Mouse (Mus musculus): ENCODE data around the gene Zbtb44. TPM values are rescaled to one million over a fixed set of nuclear protein-coding genes. Genes with fewer than 3 reads are reported as not detected.

Gene Zbtb44
- polyA plus RNA-seq (2015; fragmentation: Nextera tagmentation; extraction: Ambion mirVana) = 7.9 and 9.4 TPM in 2 replicates

- ATAC-seq = peak; percentile 88
- Histone ChIP-seq H3K27ac (ENCODE audit: low read length) (peak within 1 kb of the TSS; percentile 98), H3K4me2 (replicated peaks; ENCODE audit: low read depth, low read length) (peak within 1 kb of the TSS; percentile 83), H3K4me3 (ENCODE audit: low read depth, low read length) (peak within 1 kb of the TSS; percentile 73), H3K9ac (replicated peaks; ENCODE audit: low read depth) (peak within 1 kb of the TSS; percentile 94), H3K36me3 (ENCODE audit: insufficient read depth, low read length) (no peaks in the 10 kb centered on the region), H3K27me3 (replicated peaks; ENCODE audit: insufficient read depth, low read length) (no peaks in the 10 kb centered on the region), H3K4me1 (ENCODE audit: insufficient read depth, low read depth, low read length) (no peaks in the 10 kb centered on the region; the same call in 1 of the 2 replicates), H3K9me3 (ENCODE audit: low read length) (no peaks in the 10 kb centered on the region)
- WGBS = 3% methylated on average over 66 of the region's 79 CpGs
- no peak for TF ChIP-seq EP300 (IDR thresholded peaks at IDR 0.05)
- peak; percentile 22; the same call in 1 of the 2 replicates for TF ChIP-seq CTCF (IDR thresholded peaks at IDR 0.05)
- peak; percentile 89 for DNase-seq (ENCODE audit: low spot score)
These were observed at the start of gene Zbtb44 for GRCm38 (mm10) chr9:31030532-31031413. Gene Zbtb44, plus strand, starts transcription at chr9:31030644.

GRCm38 (mm10) chr9:30985782-30986181, 44.7 kb upstream of the Zbtb44 start:
- no peak overlapping the region for H3K4me2 ChIP-seq (replicated peaks; ENCODE audit: low read depth, low read length)
- H3K36me3 ChIP-seq (ENCODE audit: insufficient read depth, low read length) = no peaks in the 10 kb centered on the region
- H3K9ac ChIP-seq (replicated peaks; ENCODE audit: low read depth) = no peak overlapping the region
- no peaks in the 10 kb centered on the region for H3K9me3 ChIP-seq (ENCODE audit: low read length)
- H3K4me3 ChIP-seq (ENCODE audit: low read depth, low read length) = no peak overlapping the region
- DNase-seq (ENCODE audit: low spot score) (no peak), ATAC-seq (no peak)
- TF ChIP-seq CTCF (IDR thresholded peaks at IDR 0.05) = no peak
- no peak for TF ChIP-seq EP300 (IDR thresholded peaks at IDR 0.05)
- no peaks in the 10 kb centered on the region for H3K27me3 ChIP-seq (replicated peaks; ENCODE audit: insufficient read depth, low read length)
- no peak overlapping the region for H3K27ac ChIP-seq (ENCODE audit: low read length)
- 58% methylated on average over 6 of the region's 6 CpGs for WGBS
- no peaks in the 10 kb centered on the region for H3K4me1 ChIP-seq (ENCODE audit: insufficient read depth, low read depth, low read length)

- no peak overlapping the region for H3K4me3 ChIP-seq (ENCODE audit: low read depth, low read length)
- H3K27ac ChIP-seq (ENCODE audit: low read length) = no peak overlapping the region
- no peaks in the 10 kb centered on the region for H3K4me1 ChIP-seq (ENCODE audit: insufficient read depth, low read depth, low read length)
- H3K27me3 ChIP-seq (replicated peaks; ENCODE audit: insufficient read depth, low read length) = no peaks in the 10 kb centered on the region
- no peak for DNase-seq (ENCODE audit: low spot score)
- no peaks in the 10 kb centered on the region for H3K9me3 ChIP-seq (ENCODE audit: low read length)
- H3K36me3 ChIP-seq (ENCODE audit: insufficient read depth, low read length) = no peaks in the 10 kb centered on the region
- H3K4me2 ChIP-seq (replicated peaks; ENCODE audit: low read depth, low read length) = no peak overlapping the region
- no peak for ATAC-seq
- H3K9ac ChIP-seq (replicated peaks; ENCODE audit: low read depth) = no peak overlapping the region
- TF ChIP-seq CTCF (IDR thresholded peaks at IDR 0.05) (no peak), EP300 (IDR thresholded peaks at IDR 0.05) (no peak)
- 77% methylated on average over 5 of the region's 5 CpGs for WGBS
These were observed 37.3 kb upstream of the Zbtb44 start for GRCm38 (mm10) chr9:30993106-30993505.

GRCm38 (mm10) chr9:30996590-30997562, 33.6 kb upstream of the Zbtb44 start:
- WGBS = 59% methylated on average over 12 of the region's 12 CpGs
- Histone ChIP-seq H3K4me3 (ENCODE audit: low read depth, low read length) (no peak overlapping the region), H3K27me3 (replicated peaks; ENCODE audit: insufficient read depth, low read length) (no peaks in the 10 kb centered on the region), H3K9me3 (ENCODE audit: low read length) (no peaks in the 10 kb centered on the region), H3K27ac (ENCODE audit: low read length) (no peak overlapping the region), H3K4me1 (ENCODE audit: insufficient read depth, low read depth, low read length) (no peaks in the 10 kb centered on the region), H3K9ac (replicated peaks; ENCODE audit: low read depth) (no peak overlapping the region), H3K36me3 (ENCODE audit: insufficient read depth, low read length) (no peaks in the 10 kb centered on the region), H3K4me2 (replicated peaks; ENCODE audit: low read depth, low read length) (no peak overlapping the region)
- no peak for TF ChIP-seq EP300 (IDR thresholded peaks at IDR 0.05)
- TF ChIP-seq CTCF (IDR thresholded peaks at IDR 0.05) = no peak
- ATAC-seq (peak; percentile 69), DNase-seq (ENCODE audit: low spot score) (peak; percentile 68)

GRCm38 (mm10) chr9:31000641-31001040, 29.8 kb upstream of the Zbtb44 start:
- Histone ChIP-seq H3K9ac (replicated peaks; ENCODE audit: low read depth) (no peak overlapping the region), H3K4me1 (ENCODE audit: insufficient read depth, low read depth, low read length) (no peaks in the 10 kb centered on the region), H3K36me3 (ENCODE audit: insufficient read depth, low read length) (no peaks in the 10 kb centered on the region), H3K4me2 (replicated peaks; ENCODE audit: low read depth, low read length) (no peak overlapping the region), H3K27me3 (replicated peaks; ENCODE audit: insufficient read depth, low read length) (no peaks in the 10 kb centered on the region), H3K27ac (ENCODE audit: low read length) (no peak overlapping the region), H3K4me3 (ENCODE audit: low read depth, low read length) (no peak overlapping the region), H3K9me3 (ENCODE audit: low read length) (no peaks in the 10 kb centered on the region)
- TF ChIP-seq CTCF (IDR thresholded peaks at IDR 0.05) = no peak
- no peak for TF ChIP-seq EP300 (IDR thresholded peaks at IDR 0.05)
- 80% methylated on average over 10 of the region's 10 CpGs for WGBS
- DNase-seq (ENCODE audit: low spot score) (no peak), ATAC-seq (no peak)

- Histone ChIP-seq H3K9ac (replicated peaks; ENCODE audit: low read depth) (no peak overlapping the region), H3K4me2 (replicated peaks; ENCODE audit: low read depth, low read length) (no peak overlapping the region), H3K27ac (ENCODE audit: low read length) (no peak overlapping the region), H3K9me3 (ENCODE audit: low read length) (no peaks in the 10 kb centered on the region), H3K4me1 (ENCODE audit: insufficient read depth, low read depth, low read length) (no peaks in the 10 kb centered on the region), H3K4me3 (ENCODE audit: low read depth, low read length) (no peak overlapping the region), H3K27me3 (replicated peaks; ENCODE audit: insufficient read depth, low read length) (no peaks in the 10 kb centered on the region), H3K36me3 (ENCODE audit: insufficient read depth, low read length) (no peaks in the 10 kb centered on the region)
- ATAC-seq (no peak), DNase-seq (ENCODE audit: low spot score) (no peak)
- WGBS = 69% methylated on average over 4 of the region's 4 CpGs
- no peak for TF ChIP-seq EP300 (IDR thresholded peaks at IDR 0.05)
- no peak for TF ChIP-seq CTCF (IDR thresholded peaks at IDR 0.05)
These were observed 27.9 kb upstream of the Zbtb44 start for GRCm38 (mm10) chr9:31002528-31002927.

Measured in lung, postnatal 0 days (tissue).